Mouse (Mus musculus) forebrain, embryonic 10.5 days (tissue): ENCODE data around the gene Aqp7. TPM values are rescaled to one million over a fixed set of nuclear protein-coding genes. Genes with fewer than 3 reads are reported as not detected.

Experiments used
- DNase-seq: peaks from one replicate; pipeline ENCODE4 v3.0.0-alpha.2; 2017; ENCODE audit warnings: low spot score; ENCODE audit errors: extremely low spot score
- H3K27ac ChIP-seq: fragments of 300-500 bp; sonication (generic); 2 replicates; pipeline ENCODE4 v1.5.1; 2016; ENCODE audit warnings: mild to moderate bottlenecking
- H3K27me3 ChIP-seq: fragments of 300-500 bp; sonication (generic); 2 replicates; pipeline ENCODE4 v1.6.1; 2016; ENCODE audit warnings: mild to moderate bottlenecking; ENCODE audit not compliant: poor library complexity, severe bottlenecking
- H3K36me3 ChIP-seq: fragments of 300-500 bp; sonication (generic); replicated peaks from 2 replicates; pipeline ENCODE4 v1.6.1; 2016; ENCODE audit warnings: mild to moderate bottlenecking, moderate library complexity
- H3K4me1 ChIP-seq: fragments of 300-500 bp; sonication (generic); 2 replicates; pipeline ENCODE4 v1.6.1; 2016
- H3K4me3 ChIP-seq: fragments of 300-500 bp; sonication (generic); 2 replicates; pipeline ENCODE4 v1.5.1; 2016; ENCODE audit warnings: mild to moderate bottlenecking, moderate library complexity
- H3K9me3 ChIP-seq: fragments of 300-500 bp; sonication (generic); 2 replicates; pipeline ENCODE4 v1.6.1; 2016; ENCODE audit warnings: mild to moderate bottlenecking, moderate library complexity
- WGBS: fragments of 180-500 bp; shearing (Covaris S2); methylation state at CpG from one replicate; pipeline ENCODE4 v1.1.7; 2016; 5-methylcytosine and 5-hydroxymethylcytosine counted together
- polyA plus RNA-seq: library from polyadenylated mRNA; unstranded; fragments of >200 nt; fragmentation: Nextera tagmentation; extraction: Ambion mirVana; gene quantifications from 2 replicates; pipeline ENCODE4 v1.2.1, GENCODE M21; 2016

Gene Aqp7
- polyA plus RNA-seq, 1 experiment from 2014 or later = 0.06 TPM

DNA sequence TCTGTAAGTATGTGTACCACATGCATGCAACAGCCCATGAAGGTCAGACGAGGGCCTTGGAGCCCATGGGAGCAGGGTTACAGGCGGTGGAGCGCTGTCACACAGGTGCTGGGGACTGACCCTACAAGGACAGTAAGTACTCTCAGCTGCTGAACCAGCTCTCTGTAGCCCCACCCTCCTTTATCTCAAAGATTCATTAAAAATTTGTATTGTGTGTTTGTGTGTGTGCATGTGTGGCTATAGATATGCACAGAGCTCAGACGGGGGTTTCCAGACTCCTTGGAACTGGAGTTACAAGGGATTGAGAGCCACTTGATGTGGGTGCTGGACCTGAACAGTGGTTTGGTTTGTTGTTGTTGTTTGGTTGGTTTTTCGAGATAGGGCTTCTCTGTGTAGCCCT, 33.8 kb upstream of the Aqp7 start:
- Histone ChIP-seq H3K4me1 (no peaks in the 10 kb centered on the region), H3K27ac (no peak overlapping the region), H3K27me3 (no peaks in the 10 kb centered on the region), H3K9me3 (no peaks in the 10 kb centered on the region), H3K36me3 (no peaks in the 10 kb centered on the region), H3K4me3 (no peak overlapping the region)
- WGBS = 87% methylated on average over 5 of the region's 5 CpGs
- DNase-seq = no peak

- no peaks in the 10 kb centered on the region for H3K36me3 ChIP-seq
- 83% methylated on average over 6 of the region's 6 CpGs for WGBS
- H3K27ac ChIP-seq = no peak overlapping the region
- no peaks in the 10 kb centered on the region for H3K4me1 ChIP-seq
- H3K4me3 ChIP-seq = no peak overlapping the region
- DNase-seq = no peak
- no peaks in the 10 kb centered on the region for H3K27me3 ChIP-seq
- no peaks in the 10 kb centered on the region for H3K9me3 ChIP-seq
Observed at GRCm38 (mm10) chr4:41078726-41079125, 30.8 kb upstream of the Aqp7 start.

- H3K27ac ChIP-seq = no peak overlapping the region
- WGBS = 84% methylated on average over 6 of the region's 6 CpGs
- H3K27me3 ChIP-seq = no peaks in the 10 kb centered on the region
- no peaks in the 10 kb centered on the region for H3K9me3 ChIP-seq
- no peaks in the 10 kb centered on the region for H3K4me1 ChIP-seq
- DNase-seq = no peak
- no peak overlapping the region for H3K4me3 ChIP-seq
- H3K36me3 ChIP-seq = no peaks in the 10 kb centered on the region
Observed at GRCm38 (mm10) chr4:41074461-41074860, 26.5 kb upstream of the Aqp7 start.

- Histone ChIP-seq H3K9me3 (no peaks in the 10 kb centered on the region), H3K27me3 (no peaks in the 10 kb centered on the region), H3K4me3 (no peak overlapping the region), H3K36me3 (no peaks in the 10 kb centered on the region), H3K27ac (no peak overlapping the region), H3K4me1 (no peaks in the 10 kb centered on the region)
- no peak for DNase-seq
- WGBS = 79% methylated on average over 12 of the region's 12 CpGs
Observed at GRCm38 (mm10) chr4:41073008-41073817, 25.3 kb upstream of the Aqp7 start.

DNA sequence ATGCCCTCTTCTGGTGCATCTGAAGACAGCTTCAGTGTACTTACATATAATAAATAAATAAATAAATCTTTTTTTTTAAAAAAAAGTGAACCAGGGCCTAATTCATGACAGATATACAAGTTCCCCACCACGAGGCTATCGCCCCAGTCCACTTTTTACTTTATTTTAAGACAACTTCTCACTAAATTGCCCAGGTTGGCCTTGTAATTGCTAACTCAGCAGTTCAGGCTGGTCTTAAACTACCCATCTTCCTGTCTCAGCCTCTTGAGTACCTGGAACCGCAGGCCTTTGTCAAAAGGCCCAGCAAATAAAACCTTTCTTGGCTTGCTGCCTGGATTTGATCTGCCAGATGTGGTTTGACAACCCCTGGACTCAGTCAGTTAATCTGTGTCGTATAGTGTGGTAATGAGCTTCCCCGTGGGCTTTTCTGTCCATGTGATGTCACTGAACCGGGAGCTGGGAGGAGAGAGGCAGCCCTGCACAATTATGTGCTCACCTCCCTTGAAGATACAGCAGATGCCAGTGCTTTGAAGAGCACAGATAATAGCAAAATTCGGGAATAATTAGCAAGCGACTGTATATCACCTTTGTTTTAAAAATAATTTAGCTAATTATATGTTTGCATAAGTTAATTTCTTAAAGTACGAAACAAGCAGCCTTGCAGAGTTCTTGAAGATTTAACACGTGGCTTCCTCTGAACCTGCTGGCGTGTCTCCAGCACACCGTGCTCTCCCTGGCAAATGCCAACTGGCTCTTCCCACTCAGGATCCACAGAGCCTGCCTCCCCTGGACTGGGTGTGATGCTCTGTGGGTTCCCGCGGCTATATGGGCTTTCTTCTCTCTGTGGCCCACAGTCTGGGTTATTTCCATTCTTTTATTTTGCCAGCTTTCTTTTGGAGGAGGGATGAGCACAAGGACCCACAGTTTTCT, 23.8 kb upstream of the Aqp7 start:
- DNase-seq = no peak
- WGBS = 89% methylated on average over 14 of the region's 14 CpGs
- Histone ChIP-seq H3K9me3 (no peaks in the 10 kb centered on the region), H3K27ac (no peak overlapping the region), H3K27me3 (no peaks in the 10 kb centered on the region), H3K36me3 (no peaks in the 10 kb centered on the region), H3K4me1 (no peaks in the 10 kb centered on the region), H3K4me3 (no peak overlapping the region)

DNA sequence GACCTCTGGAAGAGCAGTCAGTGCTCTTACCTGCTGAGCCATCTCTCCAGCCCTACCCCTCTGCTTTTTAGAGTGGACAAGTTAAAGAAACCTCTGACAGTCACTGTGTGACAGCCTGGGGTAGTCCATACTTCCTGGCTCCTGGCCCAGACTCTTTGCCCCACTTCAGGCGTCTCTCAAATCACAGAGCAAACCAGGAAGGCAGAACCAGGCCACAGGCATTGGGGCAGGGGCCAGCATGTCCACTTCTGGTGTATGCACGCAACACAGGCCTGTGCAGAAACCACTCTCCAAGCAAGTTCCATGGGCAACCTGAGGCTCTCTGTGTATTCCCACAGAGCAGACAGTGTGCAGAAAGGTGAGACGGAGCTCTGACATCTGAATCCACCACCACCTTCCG, 17.3 kb upstream of the Aqp7 start:
- peaks cover 10% of the 10 kb centered on the region for H3K4me1 ChIP-seq
- no peaks in the 10 kb centered on the region for H3K27me3 ChIP-seq
- H3K9me3 ChIP-seq = no peaks in the 10 kb centered on the region
- H3K36me3 ChIP-seq = no peaks in the 10 kb centered on the region
- DNase-seq = no peak
- H3K27ac ChIP-seq = no peak overlapping the region
- no peak overlapping the region for H3K4me3 ChIP-seq
- 88% methylated on average over 4 of the region's 4 CpGs for WGBS

- no peak for DNase-seq
- no peak overlapping the region; the same call in 1 of the 2 replicates for H3K27ac ChIP-seq
- WGBS = 16% methylated on average over 16 of the region's 16 CpGs
- peak overlapping the region; percentile 19 for H3K4me3 ChIP-seq
- no peaks in the 10 kb centered on the region for H3K36me3 ChIP-seq
- peaks cover 10% of the 10 kb centered on the region for H3K4me1 ChIP-seq
- H3K9me3 ChIP-seq = no peaks in the 10 kb centered on the region
- H3K27me3 ChIP-seq = no peaks in the 10 kb centered on the region
Observed at GRCm38 (mm10) chr4:41063894-41064673, 16.1 kb upstream of the Aqp7 start.

GRCm38 (mm10) chr4:41063351-41063750, 15.4 kb upstream of the Aqp7 start:
- no peaks in the 10 kb centered on the region for H3K27me3 ChIP-seq
- H3K36me3 ChIP-seq = no peaks in the 10 kb centered on the region
- no peak overlapping the region for H3K27ac ChIP-seq
- no peak overlapping the region for H3K4me3 ChIP-seq
- peaks cover 10% of the 10 kb centered on the region for H3K4me1 ChIP-seq
- no peaks in the 10 kb centered on the region for H3K9me3 ChIP-seq
- WGBS = 60% methylated on average over 3 of the region's 3 CpGs
- no peak for DNase-seq

DNA sequence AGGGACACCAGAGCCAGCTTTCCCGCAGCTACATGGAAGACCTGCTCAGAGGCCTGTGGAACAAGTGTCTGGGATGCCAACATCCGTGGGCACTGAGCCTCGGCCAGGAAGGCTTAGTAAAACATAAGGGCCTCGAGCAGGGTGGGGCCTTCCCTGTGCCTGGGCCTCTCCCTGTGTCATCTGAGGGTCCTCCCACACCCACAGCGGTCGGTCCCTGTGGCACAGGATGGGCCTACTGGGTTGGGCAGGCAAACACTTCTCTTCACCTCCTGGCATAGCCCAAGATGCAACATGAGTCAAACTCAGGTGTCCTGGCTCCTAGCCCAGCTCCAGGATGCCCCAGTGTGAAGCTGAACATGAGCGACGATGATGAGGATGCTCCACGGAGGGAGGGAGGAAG, 9.4 kb upstream of the Aqp7 start:
- WGBS = 71% methylated on average over 8 of the region's 9 CpGs

DNA sequence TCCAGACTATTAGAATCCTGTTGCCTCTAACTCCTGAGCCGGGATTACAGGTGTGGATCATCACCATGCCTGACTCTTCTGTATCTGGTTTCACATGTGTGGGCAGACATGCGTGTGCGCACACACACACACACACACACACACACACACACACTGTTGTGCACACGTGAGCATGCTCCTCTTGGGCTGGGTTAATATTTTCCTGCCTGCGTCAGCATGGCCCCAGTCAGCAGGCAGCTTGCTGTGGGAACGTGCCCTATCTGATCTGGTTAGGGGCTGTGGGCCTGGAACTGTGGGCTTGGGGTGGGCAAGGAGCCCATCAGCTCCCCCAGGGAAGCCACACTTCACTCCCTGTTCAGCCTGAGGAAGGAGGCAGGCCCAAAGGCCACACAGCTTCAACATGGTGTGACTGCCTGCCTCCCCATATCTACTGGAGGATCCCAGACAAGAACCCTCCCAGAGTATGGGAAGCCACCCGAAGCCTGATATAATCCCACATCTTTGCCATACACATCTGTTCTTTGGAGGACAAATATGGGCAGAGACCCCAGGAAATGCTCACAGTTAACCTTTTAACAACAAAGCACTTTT, 8.9 kb upstream of the Aqp7 start:
- WGBS = 73% methylated on average over 7 of the region's 7 CpGs
- 0 out of 2 replicates have a peak overlapping the region, but pooled peaks have one; percentile 8 for H3K27ac ChIP-seq
- no peak overlapping the region for H3K4me3 ChIP-seq
- DNase-seq = no peak
- H3K4me1 ChIP-seq = 0 out of 2 replicates have a peak, but pooled peaks cover 7% of the 10 kb centered on the region
- no peaks in the 10 kb centered on the region for H3K27me3 ChIP-seq
- H3K9me3 ChIP-seq = no peaks in the 10 kb centered on the region
- no peaks in the 10 kb centered on the region for H3K36me3 ChIP-seq

More for the DNA sequence above, 9.4 kb upstream of the Aqp7 start:
- 0 out of 2 replicates have a peak, but pooled peaks cover 7% of the 10 kb centered on the region for H3K4me1 ChIP-seq
- no peak overlapping the region for H3K27ac ChIP-seq
- no peaks in the 10 kb centered on the region for H3K9me3 ChIP-seq
- no peaks in the 10 kb centered on the region for H3K36me3 ChIP-seq
- H3K4me3 ChIP-seq = no peak overlapping the region
- no peaks in the 10 kb centered on the region for H3K27me3 ChIP-seq
- no peak for DNase-seq

- WGBS = 44% methylated on average over 1 of the region's 1 CpGs
- Histone ChIP-seq H3K4me3 (no peak overlapping the region), H3K27ac (no peak overlapping the region), H3K36me3 (no peaks in the 10 kb centered on the region), H3K27me3 (no peaks in the 10 kb centered on the region), H3K4me1 (0 out of 2 replicates have a peak, but pooled peaks cover 7% of the 10 kb centered on the region), H3K9me3 (no peaks in the 10 kb centered on the region)
- no peak for DNase-seq
Observed at GRCm38 (mm10) chr4:41056253-41056652, 8.3 kb upstream of the Aqp7 start.

DNA sequence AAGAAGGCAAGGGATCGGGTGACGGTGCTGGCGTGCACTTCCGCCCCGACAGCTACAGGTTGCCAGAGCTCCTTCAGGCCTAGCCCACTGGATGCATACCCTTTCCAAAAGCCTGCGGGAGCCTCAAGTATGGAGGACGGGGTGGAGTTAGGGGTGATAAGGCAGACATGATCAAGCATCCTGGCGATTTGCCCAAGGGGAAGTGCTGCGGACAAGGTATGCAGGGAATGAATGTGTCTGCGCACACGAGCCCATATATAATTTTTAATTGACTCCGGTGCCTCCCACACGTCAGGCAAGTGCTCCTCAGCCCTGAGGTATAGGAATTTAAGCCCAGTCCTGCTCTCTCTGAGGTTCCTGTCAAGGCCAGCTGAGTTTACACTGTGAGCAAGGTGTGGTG, 7.2 kb upstream of the Aqp7 start:
- DNase-seq = no peak
- Histone ChIP-seq H3K9me3 (no peaks in the 10 kb centered on the region), H3K36me3 (no peaks in the 10 kb centered on the region), H3K27ac (no peak overlapping the region), H3K27me3 (no peaks in the 10 kb centered on the region), H3K4me1 (peaks cover 12% of the 10 kb centered on the region), H3K4me3 (no peak overlapping the region)
- WGBS = 83% methylated on average over 13 of the region's 13 CpGs
